Mouse (Mus musculus): ENCODE data around the gene Olfr761. TPM values are rescaled to one million over a fixed set of nuclear protein-coding genes. Genes with fewer than 3 reads are reported as not detected.
"Not testable (repeated sequence)": the region's sequence is repeated elsewhere in the genome, so short reads cannot be mapped to it uniquely, and the experiment has no call there.

Gene Olfr761
- polyA plus RNA-seq (2012; rRNA removed) = not detected in 2 replicates

- H3K4me1 ChIP-seq (ENCODE audit: control insufficient read depth, insufficient read depth, low read length) = no peaks in the 10 kb centered on the region
- H3K36me3 ChIP-seq (ENCODE audit: control insufficient read depth, insufficient read depth, low read length) = no peaks in the 10 kb centered on the region
- no peak within 1 kb of the TSS for H3K27ac ChIP-seq (ENCODE audit: insufficient read depth, low read depth, low read length)
- no peak for TF ChIP-seq POLR2A (IDR thresholded peaks at IDR 0.05; ENCODE audit: low read depth, low read length)
- TF ChIP-seq CTCF (conservative IDR thresholded peaks at IDR 0.05; ENCODE audit: insufficient read depth, insufficient read length, low read depth, low read length) = no peak
- H3K27me3 ChIP-seq (replicated peaks; ENCODE audit: control insufficient read depth, insufficient read depth, low read length) = no peaks in the 10 kb centered on the region
- DNase-seq = no peak
- WGBS = 62% methylated on average over 2 of the region's 2 CpGs
- H3K4me3 ChIP-seq (ENCODE audit: insufficient read depth, low read depth, low read length) = no peak within 1 kb of the TSS
Measured at GRCm38 (mm10) chr17:37952979-37953378, at the start of gene Olfr761. Gene Olfr761, minus strand, starts transcription at chr17:37953079.

- TF ChIP-seq POLR2A (IDR thresholded peaks at IDR 0.05; ENCODE audit: low read depth, low read length) (no peak), CTCF (conservative IDR thresholded peaks at IDR 0.05; ENCODE audit: insufficient read depth, insufficient read length, low read depth, low read length) (no peak)
- H3K36me3 ChIP-seq (ENCODE audit: control insufficient read depth, insufficient read depth, low read length) = no peaks in the 10 kb centered on the region
- H3K27ac ChIP-seq (ENCODE audit: insufficient read depth, low read depth, low read length) = no peak overlapping the region
- no peaks in the 10 kb centered on the region for H3K27me3 ChIP-seq (replicated peaks; ENCODE audit: control insufficient read depth, insufficient read depth, low read length)
- no peaks in the 10 kb centered on the region for H3K4me1 ChIP-seq (ENCODE audit: control insufficient read depth, insufficient read depth, low read length)
- DNase-seq = no peak
- no peak overlapping the region for H3K4me3 ChIP-seq (ENCODE audit: insufficient read depth, low read depth, low read length)
- 59% methylated on average over 10 of the region's 10 CpGs for WGBS
Measured at GRCm38 (mm10) chr17:37995635-37996307, 42.9 kb upstream of the Olfr761 start.

- Histone ChIP-seq H3K4me3 (ENCODE audit: insufficient read depth, low read depth, low read length) (no peak overlapping the region), H3K27me3 (replicated peaks; ENCODE audit: control insufficient read depth, insufficient read depth, low read length) (no peaks in the 10 kb centered on the region), H3K36me3 (ENCODE audit: control insufficient read depth, insufficient read depth, low read length) (no peaks in the 10 kb centered on the region), H3K4me1 (ENCODE audit: control insufficient read depth, insufficient read depth, low read length) (no peaks in the 10 kb centered on the region), H3K27ac (ENCODE audit: insufficient read depth, low read depth, low read length) (no peak overlapping the region)
- no peak for DNase-seq
- 55% methylated on average over 3 of the region's 3 CpGs for WGBS
- TF ChIP-seq CTCF (conservative IDR thresholded peaks at IDR 0.05; ENCODE audit: insufficient read depth, insufficient read length, low read depth, low read length) = no peak
- TF ChIP-seq POLR2A (IDR thresholded peaks at IDR 0.05; ENCODE audit: low read depth, low read length) = no peak
Measured at GRCm38 (mm10) chr17:37990453-37990961, 37.6 kb upstream of the Olfr761 start.

- Histone ChIP-seq H3K27me3 (replicated peaks; ENCODE audit: control insufficient read depth, insufficient read depth, low read length) (no peaks in the 10 kb centered on the region), H3K27ac (ENCODE audit: insufficient read depth, low read depth, low read length) (no peak overlapping the region), H3K36me3 (ENCODE audit: control insufficient read depth, insufficient read depth, low read length) (no peaks in the 10 kb centered on the region), H3K4me1 (ENCODE audit: control insufficient read depth, insufficient read depth, low read length) (no peaks in the 10 kb centered on the region), H3K4me3 (ENCODE audit: insufficient read depth, low read depth, low read length) (no peak overlapping the region)
- WGBS = 83% methylated on average over 3 of the region's 3 CpGs
- no peak for DNase-seq
- TF ChIP-seq CTCF (conservative IDR thresholded peaks at IDR 0.05; ENCODE audit: insufficient read depth, insufficient read length, low read depth, low read length) (no peak), POLR2A (IDR thresholded peaks at IDR 0.05; ENCODE audit: low read depth, low read length) (no peak)
Measured at GRCm38 (mm10) chr17:37973591-37973990, 20.7 kb upstream of the Olfr761 start.

GRCm38 (mm10) chr17:37920248-37920647, 32.6 kb downstream of the Olfr761 start, which contains the start of gene Olfr128:
Gene Olfr128, plus strand, starts transcription at chr17:37920548.
- Histone ChIP-seq H3K4me3 (ENCODE audit: insufficient read depth, low read depth, low read length) (no peak within 1 kb of the TSS), H3K36me3 (ENCODE audit: control insufficient read depth, insufficient read depth, low read length) (no peaks in the 10 kb centered on the region), H3K4me1 (ENCODE audit: control insufficient read depth, insufficient read depth, low read length) (no peaks in the 10 kb centered on the region), H3K27ac (ENCODE audit: insufficient read depth, low read depth, low read length) (no peak within 1 kb of the TSS), H3K27me3 (replicated peaks; ENCODE audit: control insufficient read depth, insufficient read depth, low read length) (no peaks in the 10 kb centered on the region)
- TF ChIP-seq CTCF (conservative IDR thresholded peaks at IDR 0.05; ENCODE audit: insufficient read depth, insufficient read length, low read depth, low read length) (no peak), POLR2A (IDR thresholded peaks at IDR 0.05; ENCODE audit: low read depth, low read length) (no peak)
- DNase-seq = no peak

GRCm38 (mm10) chr17:37906821-37907220, 46.1 kb downstream of the Olfr761 start:
- H3K4me3 ChIP-seq (ENCODE audit: insufficient read depth, low read depth, low read length); H3K27ac ChIP-seq (ENCODE audit: insufficient read depth, low read depth, low read length); H3K27me3 ChIP-seq (replicated peaks; ENCODE audit: control insufficient read depth, insufficient read depth, low read length); DNase-seq; H3K36me3 ChIP-seq (ENCODE audit: control insufficient read depth, insufficient read depth, low read length); H3K4me1 ChIP-seq (ENCODE audit: control insufficient read depth, insufficient read depth, low read length): not testable (repeated sequence)
- WGBS = 67% methylated on average over 8 of the region's 8 CpGs

Other genes starting within 250 kb of the Olfr761 start
- gene Olfr120, start 231.3 kb downstream of the Olfr761 start, polyA plus RNA-seq (2012; rRNA removed) = not detected in 2 replicates
- gene Olfr121, start 204.2 kb downstream of the Olfr761 start, polyA plus RNA-seq (2012; rRNA removed) = not detected in 2 replicates
- not detected in 2 replicates for gene Olfr122, start 184.5 kb downstream of the Olfr761 start, polyA plus RNA-seq (2012; rRNA removed)
- not detected in 2 replicates for gene Olfr123, start 159.6 kb downstream of the Olfr761 start, polyA plus RNA-seq (2012; rRNA removed)
- not detected in 2 replicates for gene Olfr124, start 153.2 kb downstream of the Olfr761 start, polyA plus RNA-seq (2012; rRNA removed)
- gene Olfr125, start 120.1 kb downstream of the Olfr761 start, polyA plus RNA-seq (2012; rRNA removed) = not detected in 2 replicates
- gene Olfr126, start 105.6 kb downstream of the Olfr761 start, polyA plus RNA-seq (2012; rRNA removed) = not detected in 2 replicates
- not detected in 2 replicates for gene Olfr127, start 52.6 kb downstream of the Olfr761 start, polyA plus RNA-seq (2012; rRNA removed)
- not detected in 2 replicates for gene Olfr128, start 32.5 kb downstream of the Olfr761 start, polyA plus RNA-seq (2012; rRNA removed)
- gene Olfr129, start 107.0 kb upstream of the Olfr761 start, polyA plus RNA-seq (2012; rRNA removed) = not detected in 2 replicates
- gene Olfr130, start 110.8 kb upstream of the Olfr761 start, polyA plus RNA-seq (2012; rRNA removed) = not detected in 2 replicates
- not detected in 2 replicates for gene Olfr131, start 135.6 kb upstream of the Olfr761 start, polyA plus RNA-seq (2012; rRNA removed)
- gene Olfr132, start 181.4 kb upstream of the Olfr761 start, polyA plus RNA-seq (2012; rRNA removed) = not detected in 2 replicates
- not detected in 2 replicates for gene Olfr133, start 192.2 kb upstream of the Olfr761 start, polyA plus RNA-seq (2012; rRNA removed)
- gene Olfr134, start 218.3 kb upstream of the Olfr761 start, polyA plus RNA-seq (2012; rRNA removed) = not detected in 2 replicates